Mouse (Mus musculus): ENCODE measurements at regions not wholly inside any gene's neighbourhood (a gene's known extent, or its start where the extent isn't known, plus 50 kb on each side); places are given as distances from the start of the nearest gene placed in this dataset.

- Histone ChIP-seq H3K4me1 (ENCODE audit: control insufficient read depth, insufficient read depth, low read length) (no peaks in the 10 kb centered on the region), H3K36me3 (ENCODE audit: control insufficient read depth, insufficient read depth, low read length) (no peaks in the 10 kb centered on the region), H3K27me3 (ENCODE audit: control insufficient read depth, insufficient read depth, low read length) (no peaks in the 10 kb centered on the region), H3K4me3 (ENCODE audit: control insufficient read depth, low read depth, low read length) (no peak overlapping the region), H3K27ac (ENCODE audit: control insufficient read depth, insufficient read depth, low read depth, low read length) (no peak overlapping the region; the same call in 1 of the 2 replicates)
- TF ChIP-seq CTCF (IDR thresholded peaks at IDR 0.05; ENCODE audit: control insufficient read depth, insufficient read depth, insufficient replicate concordance, low read depth, low read length), result no peak
- TF ChIP-seq POLR2A (IDR thresholded peaks at IDR 0.05; ENCODE audit: control insufficient read depth, low read depth, low read length), result no peak
Observed at GRCm38 (mm10) chr13:52765508-52766181, 163.8 kb downstream of the Auh start.

GRCm38 (mm10) chr13:52766236-52766635, 163.2 kb downstream of the Auh start:
- no peak for TF ChIP-seq CTCF (IDR thresholded peaks at IDR 0.05; ENCODE audit: control insufficient read depth, insufficient read depth, insufficient replicate concordance, low read depth, low read length)
- no peak for TF ChIP-seq POLR2A (IDR thresholded peaks at IDR 0.05; ENCODE audit: control insufficient read depth, low read depth, low read length)
- no peak overlapping the region for H3K27ac ChIP-seq (ENCODE audit: control insufficient read depth, insufficient read depth, low read depth, low read length)
- no peak overlapping the region for H3K4me3 ChIP-seq (ENCODE audit: control insufficient read depth, low read depth, low read length)
- no peaks in the 10 kb centered on the region for H3K27me3 ChIP-seq (ENCODE audit: control insufficient read depth, insufficient read depth, low read length)
- no peaks in the 10 kb centered on the region for H3K36me3 ChIP-seq (ENCODE audit: control insufficient read depth, insufficient read depth, low read length)
- H3K4me1 ChIP-seq (ENCODE audit: control insufficient read depth, insufficient read depth, low read length), result no peaks in the 10 kb centered on the region

- no peaks in the 10 kb centered on the region for H3K4me1 ChIP-seq (ENCODE audit: control insufficient read depth, insufficient read depth, low read length)
- no peaks in the 10 kb centered on the region for H3K36me3 ChIP-seq (ENCODE audit: control insufficient read depth, insufficient read depth, low read length)
- H3K27ac ChIP-seq (ENCODE audit: control insufficient read depth, insufficient read depth, low read depth, low read length), result no peak overlapping the region
- H3K4me3 ChIP-seq (ENCODE audit: control insufficient read depth, low read depth, low read length), result no peak overlapping the region
- no peaks in the 10 kb centered on the region for H3K27me3 ChIP-seq (ENCODE audit: control insufficient read depth, insufficient read depth, low read length)
- TF ChIP-seq POLR2A (IDR thresholded peaks at IDR 0.05; ENCODE audit: control insufficient read depth, low read depth, low read length) (no peak), CTCF (IDR thresholded peaks at IDR 0.05; ENCODE audit: control insufficient read depth, insufficient read depth, insufficient replicate concordance, low read depth, low read length) (no peak)
Observed at GRCm38 (mm10) chr13:52769956-52770355, 159.5 kb downstream of the Auh start.

- H3K4me3 ChIP-seq (ENCODE audit: control insufficient read depth, low read depth, low read length), result no peak overlapping the region
- no peaks in the 10 kb centered on the region for H3K36me3 ChIP-seq (ENCODE audit: control insufficient read depth, insufficient read depth, low read length)
- TF ChIP-seq CTCF (IDR thresholded peaks at IDR 0.05; ENCODE audit: control insufficient read depth, insufficient read depth, insufficient replicate concordance, low read depth, low read length) (no peak), POLR2A (IDR thresholded peaks at IDR 0.05; ENCODE audit: control insufficient read depth, low read depth, low read length) (no peak)
- no peaks in the 10 kb centered on the region for H3K4me1 ChIP-seq (ENCODE audit: control insufficient read depth, insufficient read depth, low read length)
- H3K27me3 ChIP-seq (ENCODE audit: control insufficient read depth, insufficient read depth, low read length), result no peaks in the 10 kb centered on the region
- H3K27ac ChIP-seq (ENCODE audit: control insufficient read depth, insufficient read depth, low read depth, low read length), result no peak overlapping the region
Observed at GRCm38 (mm10) chr13:52771518-52771917, 158.0 kb downstream of the Auh start.

- Histone ChIP-seq H3K27ac (ENCODE audit: control insufficient read depth, insufficient read depth, low read depth, low read length) (no peak overlapping the region), H3K36me3 (ENCODE audit: control insufficient read depth, insufficient read depth, low read length) (no peaks in the 10 kb centered on the region), H3K4me3 (ENCODE audit: control insufficient read depth, low read depth, low read length) (no peak overlapping the region), H3K27me3 (ENCODE audit: control insufficient read depth, insufficient read depth, low read length) (no peaks in the 10 kb centered on the region), H3K4me1 (ENCODE audit: control insufficient read depth, insufficient read depth, low read length) (no peaks in the 10 kb centered on the region)
- TF ChIP-seq POLR2A (IDR thresholded peaks at IDR 0.05; ENCODE audit: control insufficient read depth, low read depth, low read length) (no peak), CTCF (IDR thresholded peaks at IDR 0.05; ENCODE audit: control insufficient read depth, insufficient read depth, insufficient replicate concordance, low read depth, low read length) (no peak)
Observed at GRCm38 (mm10) chr13:52772081-52772480, 157.4 kb downstream of the Auh start.

- Histone ChIP-seq H3K27ac (ENCODE audit: control insufficient read depth, insufficient read depth, low read depth, low read length) (no peak overlapping the region), H3K4me1 (ENCODE audit: control insufficient read depth, insufficient read depth, low read length) (no peaks in the 10 kb centered on the region), H3K4me3 (ENCODE audit: control insufficient read depth, low read depth, low read length) (no peak overlapping the region), H3K27me3 (ENCODE audit: control insufficient read depth, insufficient read depth, low read length) (no peaks in the 10 kb centered on the region), H3K36me3 (ENCODE audit: control insufficient read depth, insufficient read depth, low read length) (no peaks in the 10 kb centered on the region)
- TF ChIP-seq CTCF (IDR thresholded peaks at IDR 0.05; ENCODE audit: control insufficient read depth, insufficient read depth, insufficient replicate concordance, low read depth, low read length), result no peak
- TF ChIP-seq POLR2A (IDR thresholded peaks at IDR 0.05; ENCODE audit: control insufficient read depth, low read depth, low read length), result no peak
Observed at GRCm38 (mm10) chr13:52777396-52778034, 152.0 kb downstream of the Auh start.

GRCm38 (mm10) chr13:52778848-52779247, 150.6 kb downstream of the Auh start:
- Histone ChIP-seq H3K36me3 (ENCODE audit: control insufficient read depth, insufficient read depth, low read length) (no peaks in the 10 kb centered on the region), H3K27me3 (ENCODE audit: control insufficient read depth, insufficient read depth, low read length) (no peaks in the 10 kb centered on the region), H3K27ac (ENCODE audit: control insufficient read depth, insufficient read depth, low read depth, low read length) (no peak overlapping the region), H3K4me1 (ENCODE audit: control insufficient read depth, insufficient read depth, low read length) (no peaks in the 10 kb centered on the region), H3K4me3 (ENCODE audit: control insufficient read depth, low read depth, low read length) (no peak overlapping the region)
- TF ChIP-seq CTCF (IDR thresholded peaks at IDR 0.05; ENCODE audit: control insufficient read depth, insufficient read depth, insufficient replicate concordance, low read depth, low read length) (no peak), POLR2A (IDR thresholded peaks at IDR 0.05; ENCODE audit: control insufficient read depth, low read depth, low read length) (no peak)
